Mouse (Mus musculus): ENCODE results near the gene Galnt9. TPM values are rescaled to one million over a fixed set of nuclear protein-coding genes. Genes with fewer than 3 reads are reported as not detected.

Galnt9 gene
- polyA plus RNA-seq, 1 experiment from 2014 or later = not detected

- H3K9me3 ChIP-seq (ENCODE audit: control insufficient read depth, low read length) = no peaks in the 10 kb centered on the region
- H3K4me3 ChIP-seq (ENCODE audit: low read depth, low read length) = peak overlapping the region; percentile 35; the same call in 1 of the 2 replicates
- no peak overlapping the region for H3K27ac ChIP-seq (replicated peaks; ENCODE audit: low read depth, low read length)
- DNase-seq (ENCODE audit: low spot score) (no peak), ATAC-seq (ENCODE audit: insufficient number of reproducible peaks, low FRiP score, low TSS enrichment, low read depth) (no peak)
- H3K4me2 ChIP-seq (ENCODE audit: low read depth, severe bottlenecking) = peak overlapping the region; percentile 66; the same call in 1 of the 2 replicates
- H3K9ac ChIP-seq (ENCODE audit: low read length) = no peak overlapping the region
- H3K36me3 ChIP-seq (ENCODE audit: control insufficient read depth, insufficient read depth, low read length) = no peaks in the 10 kb centered on the region
- 3% methylated on average over 24 of the region's 24 CpGs for WGBS
- no peaks in the 10 kb centered on the region; the same call in 1 of the 2 replicates for H3K4me1 ChIP-seq (ENCODE audit: control insufficient read depth, insufficient read depth, low read length)
- H3K27me3 ChIP-seq (ENCODE audit: control insufficient read depth, insufficient read depth, low read length) = peaks cover 39% of the 10 kb centered on the region
Measured at GRCm38 (mm10) chr5:110544691-110545069, 525 bp downstream of the Galnt9 start.

- ATAC-seq (ENCODE audit: insufficient number of reproducible peaks, low FRiP score, low TSS enrichment, low read depth) (no peak), DNase-seq (ENCODE audit: low spot score) (no peak)
- no peaks in the 10 kb centered on the region; the same call in 1 of the 2 replicates for H3K4me1 ChIP-seq (ENCODE audit: control insufficient read depth, insufficient read depth, low read length)
- peaks cover 39% of the 10 kb centered on the region for H3K27me3 ChIP-seq (ENCODE audit: control insufficient read depth, insufficient read depth, low read length)
- no peak overlapping the region for H3K4me2 ChIP-seq (ENCODE audit: low read depth, severe bottlenecking)
- H3K27ac ChIP-seq (replicated peaks; ENCODE audit: low read depth, low read length) = no peak overlapping the region
- H3K9ac ChIP-seq (ENCODE audit: low read length) = no peak overlapping the region
- 78% methylated on average over 7 of the region's 7 CpGs for WGBS
- H3K9me3 ChIP-seq (ENCODE audit: control insufficient read depth, low read length) = no peaks in the 10 kb centered on the region
- no peak overlapping the region for H3K4me3 ChIP-seq (ENCODE audit: low read depth, low read length)
- H3K36me3 ChIP-seq (ENCODE audit: control insufficient read depth, insufficient read depth, low read length) = no peaks in the 10 kb centered on the region
Measured at GRCm38 (mm10) chr5:110545311-110545710, 1.2 kb downstream of the Galnt9 start.

- ATAC-seq (ENCODE audit: insufficient number of reproducible peaks, low FRiP score, low TSS enrichment, low read depth) (no peak), DNase-seq (ENCODE audit: low spot score) (no peak)
- H3K9ac ChIP-seq (ENCODE audit: low read length) = no peak overlapping the region
- no peak overlapping the region for H3K4me3 ChIP-seq (ENCODE audit: low read depth, low read length)
- H3K4me1 ChIP-seq (ENCODE audit: control insufficient read depth, insufficient read depth, low read length) = no peaks in the 10 kb centered on the region; the same call in 1 of the 2 replicates
- no peaks in the 10 kb centered on the region for H3K36me3 ChIP-seq (ENCODE audit: control insufficient read depth, insufficient read depth, low read length)
- no peaks in the 10 kb centered on the region for H3K9me3 ChIP-seq (ENCODE audit: control insufficient read depth, low read length)
- no peak overlapping the region for H3K27ac ChIP-seq (replicated peaks; ENCODE audit: low read depth, low read length)
- 76% methylated on average over 11 of the region's 11 CpGs for WGBS
- H3K4me2 ChIP-seq (ENCODE audit: low read depth, severe bottlenecking) = no peak overlapping the region
- peaks cover 39% of the 10 kb centered on the region for H3K27me3 ChIP-seq (ENCODE audit: control insufficient read depth, insufficient read depth, low read length)
Measured at GRCm38 (mm10) chr5:110546136-110546535, 2.0 kb downstream of the Galnt9 start.

- no peaks in the 10 kb centered on the region for H3K36me3 ChIP-seq (ENCODE audit: control insufficient read depth, insufficient read depth, low read length)
- H3K9ac ChIP-seq (ENCODE audit: low read length) = no peak overlapping the region
- no peak overlapping the region for H3K27ac ChIP-seq (replicated peaks; ENCODE audit: low read depth, low read length)
- no peak overlapping the region for H3K4me3 ChIP-seq (ENCODE audit: low read depth, low read length)
- no peak for DNase-seq (ENCODE audit: low spot score)
- 78% methylated on average over 5 of the region's 5 CpGs for WGBS
- H3K4me2 ChIP-seq (ENCODE audit: low read depth, severe bottlenecking) = no peak overlapping the region
- peaks cover 39% of the 10 kb centered on the region for H3K27me3 ChIP-seq (ENCODE audit: control insufficient read depth, insufficient read depth, low read length)
- ATAC-seq (ENCODE audit: insufficient number of reproducible peaks, low FRiP score, low TSS enrichment, low read depth) = no peak
- H3K4me1 ChIP-seq (ENCODE audit: control insufficient read depth, insufficient read depth, low read length) = no peaks in the 10 kb centered on the region; the same call in 1 of the 2 replicates
- no peaks in the 10 kb centered on the region for H3K9me3 ChIP-seq (ENCODE audit: control insufficient read depth, low read length)
Measured at GRCm38 (mm10) chr5:110546726-110547406, 2.7 kb downstream of the Galnt9 start.

GRCm38 (mm10) chr5:110548446-110548845, 4.3 kb downstream of the Galnt9 start:
- H3K27me3 ChIP-seq (ENCODE audit: control insufficient read depth, insufficient read depth, low read length) = peaks cover 32% of the 10 kb centered on the region
- 51% methylated on average over 7 of the region's 7 CpGs for WGBS
- DNase-seq (ENCODE audit: low spot score) = no peak
- no peaks in the 10 kb centered on the region; the same call in 1 of the 2 replicates for H3K4me1 ChIP-seq (ENCODE audit: control insufficient read depth, insufficient read depth, low read length)
- no peaks in the 10 kb centered on the region for H3K9me3 ChIP-seq (ENCODE audit: control insufficient read depth, low read length)
- H3K36me3 ChIP-seq (ENCODE audit: control insufficient read depth, insufficient read depth, low read length) = no peaks in the 10 kb centered on the region
- H3K4me3 ChIP-seq (ENCODE audit: low read depth, low read length) = no peak overlapping the region
- no peak overlapping the region for H3K9ac ChIP-seq (ENCODE audit: low read length)
- no peak overlapping the region for H3K27ac ChIP-seq (replicated peaks; ENCODE audit: low read depth, low read length)
- no peak overlapping the region for H3K4me2 ChIP-seq (ENCODE audit: low read depth, severe bottlenecking)
- ATAC-seq (ENCODE audit: insufficient number of reproducible peaks, low FRiP score, low TSS enrichment, low read depth) = no peak

- Histone ChIP-seq H3K27ac (replicated peaks; ENCODE audit: low read depth, low read length) (no peak overlapping the region), H3K27me3 (ENCODE audit: control insufficient read depth, insufficient read depth, low read length) (peaks cover 15% of the 10 kb centered on the region), H3K36me3 (ENCODE audit: control insufficient read depth, insufficient read depth, low read length) (no peaks in the 10 kb centered on the region), H3K9me3 (ENCODE audit: control insufficient read depth, low read length) (no peaks in the 10 kb centered on the region), H3K4me3 (ENCODE audit: low read depth, low read length) (no peak overlapping the region), H3K4me1 (ENCODE audit: control insufficient read depth, insufficient read depth, low read length) (no peaks in the 10 kb centered on the region), H3K9ac (ENCODE audit: low read length) (no peak overlapping the region), H3K4me2 (ENCODE audit: low read depth, severe bottlenecking) (no peak overlapping the region)
- no peak for ATAC-seq (ENCODE audit: insufficient number of reproducible peaks, low FRiP score, low TSS enrichment, low read depth)
- WGBS = 76% methylated on average over 2 of the region's 2 CpGs
- DNase-seq (ENCODE audit: low spot score) = no peak
Measured at GRCm38 (mm10) chr5:110550189-110550588, 6.0 kb downstream of the Galnt9 start.

GRCm38 (mm10) chr5:110550841-110551240, 6.7 kb downstream of the Galnt9 start:
- Histone ChIP-seq H3K36me3 (ENCODE audit: control insufficient read depth, insufficient read depth, low read length) (no peaks in the 10 kb centered on the region), H3K9ac (ENCODE audit: low read length) (no peak overlapping the region), H3K4me1 (ENCODE audit: control insufficient read depth, insufficient read depth, low read length) (no peaks in the 10 kb centered on the region), H3K27me3 (ENCODE audit: control insufficient read depth, insufficient read depth, low read length) (peaks cover 8% of the 10 kb centered on the region), H3K4me3 (ENCODE audit: low read depth, low read length) (no peak overlapping the region), H3K27ac (replicated peaks; ENCODE audit: low read depth, low read length) (no peak overlapping the region), H3K4me2 (ENCODE audit: low read depth, severe bottlenecking) (no peak overlapping the region), H3K9me3 (ENCODE audit: control insufficient read depth, low read length) (no peaks in the 10 kb centered on the region)
- DNase-seq (ENCODE audit: low spot score) = no peak
- 18% methylated on average over 4 of the region's 4 CpGs for WGBS
- no peak for ATAC-seq (ENCODE audit: insufficient number of reproducible peaks, low FRiP score, low TSS enrichment, low read depth)

GRCm38 (mm10) chr5:110552005-110552404, 7.8 kb downstream of the Galnt9 start:
- peaks cover 4% of the 10 kb centered on the region for H3K27me3 ChIP-seq (ENCODE audit: control insufficient read depth, insufficient read depth, low read length)
- ATAC-seq (ENCODE audit: insufficient number of reproducible peaks, low FRiP score, low TSS enrichment, low read depth) = no peak
- no peak for DNase-seq (ENCODE audit: low spot score)
- H3K27ac ChIP-seq (replicated peaks; ENCODE audit: low read depth, low read length) = no peak overlapping the region
- 65% methylated on average over 3 of the region's 3 CpGs for WGBS
- H3K36me3 ChIP-seq (ENCODE audit: control insufficient read depth, insufficient read depth, low read length) = no peaks in the 10 kb centered on the region
- no peaks in the 10 kb centered on the region for H3K4me1 ChIP-seq (ENCODE audit: control insufficient read depth, insufficient read depth, low read length)
- H3K9me3 ChIP-seq (ENCODE audit: control insufficient read depth, low read length) = no peaks in the 10 kb centered on the region
- H3K9ac ChIP-seq (ENCODE audit: low read length) = no peak overlapping the region
- no peak overlapping the region for H3K4me3 ChIP-seq (ENCODE audit: low read depth, low read length)
- H3K4me2 ChIP-seq (ENCODE audit: low read depth, severe bottlenecking) = no peak overlapping the region

GRCm38 (mm10) chr5:110553315-110553714, 9.2 kb downstream of the Galnt9 start:
- H3K9ac ChIP-seq (ENCODE audit: low read length) = no peak overlapping the region
- 68% methylated on average over 4 of the region's 4 CpGs for WGBS

More at GRCm38 (mm10) chr5:110553315-110553714, 9.2 kb downstream of the Galnt9 start:
- Histone ChIP-seq H3K4me3 (ENCODE audit: low read depth, low read length) (no peak overlapping the region), H3K27ac (replicated peaks; ENCODE audit: low read depth, low read length) (no peak overlapping the region), H3K36me3 (ENCODE audit: control insufficient read depth, insufficient read depth, low read length) (no peaks in the 10 kb centered on the region), H3K27me3 (ENCODE audit: control insufficient read depth, insufficient read depth, low read length) (peaks cover 4% of the 10 kb centered on the region), H3K4me2 (ENCODE audit: low read depth, severe bottlenecking) (no peak overlapping the region), H3K9me3 (ENCODE audit: control insufficient read depth, low read length) (no peaks in the 10 kb centered on the region), H3K4me1 (ENCODE audit: control insufficient read depth, insufficient read depth, low read length) (no peaks in the 10 kb centered on the region)
- ATAC-seq (ENCODE audit: insufficient number of reproducible peaks, low FRiP score, low TSS enrichment, low read depth) (no peak), DNase-seq (ENCODE audit: low spot score) (no peak)
